Mouse (Mus musculus): ENCODE data around the gene Banf2. TPM values are rescaled to one million over a fixed set of nuclear protein-coding genes. Genes with fewer than 3 reads are reported as not detected.

Banf2 gene
- total and polyA plus RNA-seq, 2 experiments from 2014 or later, result not detected

DNA sequence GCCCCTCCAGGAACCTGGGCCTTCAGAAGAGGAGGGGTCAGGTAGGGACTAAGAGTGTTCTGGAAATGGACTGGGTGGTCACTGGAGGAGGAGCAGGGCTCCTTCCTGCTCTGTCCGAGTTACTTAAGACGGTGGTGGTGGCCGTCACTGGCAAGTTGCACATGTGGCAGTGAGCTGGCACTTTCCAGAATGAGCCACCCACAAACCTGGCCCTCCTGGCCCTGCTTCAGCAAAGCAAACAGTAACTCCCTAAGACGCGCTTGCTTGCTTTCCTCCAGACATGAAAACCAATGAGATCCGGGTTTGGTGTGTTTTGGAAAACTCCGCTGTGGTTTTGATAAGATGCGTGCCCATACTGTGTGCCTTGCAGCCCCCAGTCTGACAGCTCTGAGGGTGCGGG is 7.5 kb upstream of the Banf2 start:
- H3K4me2 ChIP-seq (ENCODE audit: low read depth, low read length), result no peak overlapping the region
- WGBS, result 78% methylated on average over 9 of the region's 9 CpGs

DNA sequence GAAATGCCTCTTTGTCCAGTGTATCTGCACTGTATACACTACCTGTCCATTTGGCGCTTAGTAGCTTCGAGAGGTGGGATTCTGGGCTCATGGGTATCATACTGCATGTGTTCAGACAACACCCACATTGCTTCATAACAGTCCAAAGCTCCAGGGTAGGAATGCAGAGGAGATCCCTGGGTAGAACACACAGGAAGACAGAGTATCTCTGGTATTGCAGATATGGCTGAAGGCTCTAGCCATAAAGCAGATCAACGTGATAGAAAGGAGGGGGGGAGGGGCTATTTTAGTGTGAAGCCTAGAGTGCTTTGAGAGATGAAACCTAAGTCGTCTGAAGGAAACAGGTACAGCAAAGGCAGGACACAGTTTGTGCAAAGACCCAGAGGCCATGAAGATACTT is 6.4 kb upstream of the Banf2 start:
- H3K4me2 ChIP-seq (ENCODE audit: low read depth, low read length), result no peak overlapping the region
- H3K27ac ChIP-seq (ENCODE audit: low read depth), result no peak overlapping the region
- no peaks in the 10 kb centered on the region for H3K36me3 ChIP-seq (replicated peaks; ENCODE audit: control insufficient read depth, insufficient read depth, low read length)
- H3K27me3 ChIP-seq (ENCODE audit: control insufficient read depth, insufficient read depth, low read length), result no peaks in the 10 kb centered on the region
- WGBS, result 68% methylated on average over 4 of the region's 4 CpGs
- ATAC-seq (ENCODE audit: insufficient read depth, low read depth) (no peak), DNase-seq (ENCODE audit: low spot score) (no peak)
- H3K9ac ChIP-seq (replicated peaks; ENCODE audit: low read depth, low read length), result no peak overlapping the region
- no peak overlapping the region for H3K4me3 ChIP-seq (ENCODE audit: low read depth, low read length)
- no peak for TF ChIP-seq CTCF (IDR thresholded peaks at IDR 0.05; ENCODE audit: low read depth)
- no peak for TF ChIP-seq EP300 (IDR thresholded peaks at IDR 0.05; ENCODE audit: low read depth)
- no peaks in the 10 kb centered on the region for H3K9me3 ChIP-seq (replicated peaks; ENCODE audit: control insufficient read depth, low read length)
- H3K4me1 ChIP-seq (ENCODE audit: control insufficient read depth, insufficient read depth), result no peaks in the 10 kb centered on the region

More for the DNA sequence above, 7.5 kb upstream of the Banf2 start:
- ATAC-seq (ENCODE audit: insufficient read depth, low read depth), result no peak
- no peaks in the 10 kb centered on the region for H3K4me1 ChIP-seq (ENCODE audit: control insufficient read depth, insufficient read depth)
- no peak overlapping the region for H3K9ac ChIP-seq (replicated peaks; ENCODE audit: low read depth, low read length)
- no peak for DNase-seq (ENCODE audit: low spot score)
- no peaks in the 10 kb centered on the region for H3K27me3 ChIP-seq (ENCODE audit: control insufficient read depth, insufficient read depth, low read length)
- no peak overlapping the region for H3K4me3 ChIP-seq (ENCODE audit: low read depth, low read length)
- no peaks in the 10 kb centered on the region for H3K36me3 ChIP-seq (replicated peaks; ENCODE audit: control insufficient read depth, insufficient read depth, low read length)
- no peaks in the 10 kb centered on the region for H3K9me3 ChIP-seq (replicated peaks; ENCODE audit: control insufficient read depth, low read length)
- no peak overlapping the region for H3K27ac ChIP-seq (ENCODE audit: low read depth)
- TF ChIP-seq CTCF (IDR thresholded peaks at IDR 0.05; ENCODE audit: low read depth) (no peak), EP300 (IDR thresholded peaks at IDR 0.05; ENCODE audit: low read depth) (no peak)

DNA sequence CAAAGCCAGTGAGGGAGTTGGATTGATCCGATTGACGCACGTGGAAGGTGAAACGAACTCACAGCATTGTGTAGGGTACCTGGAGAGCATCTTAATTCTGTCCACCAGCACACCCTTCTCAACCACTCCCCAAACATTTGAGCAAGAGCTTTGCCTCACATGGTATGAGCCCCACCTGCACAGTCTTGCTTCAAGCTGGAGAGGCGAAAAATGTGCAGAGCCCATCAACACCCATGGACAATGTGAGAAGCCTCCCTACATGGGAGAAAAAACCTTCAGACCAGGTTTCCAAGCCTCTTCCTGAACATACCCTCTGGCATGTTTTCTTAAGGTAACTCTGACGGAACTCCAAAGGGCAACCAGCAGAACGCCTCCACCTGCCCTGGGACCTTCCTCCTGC is 2.1 kb upstream of the Banf2 start:
- Histone ChIP-seq H3K9ac (replicated peaks; ENCODE audit: low read depth, low read length) (no peak overlapping the region), H3K9me3 (replicated peaks; ENCODE audit: control insufficient read depth, low read length) (no peaks in the 10 kb centered on the region), H3K4me2 (ENCODE audit: low read depth, low read length) (no peak overlapping the region), H3K4me1 (ENCODE audit: control insufficient read depth, insufficient read depth) (no peaks in the 10 kb centered on the region), H3K36me3 (replicated peaks; ENCODE audit: control insufficient read depth, insufficient read depth, low read length) (no peaks in the 10 kb centered on the region), H3K4me3 (ENCODE audit: low read depth, low read length) (no peak overlapping the region), H3K27me3 (ENCODE audit: control insufficient read depth, insufficient read depth, low read length) (no peaks in the 10 kb centered on the region), H3K27ac (ENCODE audit: low read depth) (no peak overlapping the region)
- 86% methylated on average over 7 of the region's 7 CpGs for WGBS
- no peak for DNase-seq (ENCODE audit: low spot score)
- no peak for TF ChIP-seq EP300 (IDR thresholded peaks at IDR 0.05; ENCODE audit: low read depth)
- no peak for TF ChIP-seq CTCF (IDR thresholded peaks at IDR 0.05; ENCODE audit: low read depth)
- ATAC-seq (ENCODE audit: insufficient read depth, low read depth), result no peak

DNA sequence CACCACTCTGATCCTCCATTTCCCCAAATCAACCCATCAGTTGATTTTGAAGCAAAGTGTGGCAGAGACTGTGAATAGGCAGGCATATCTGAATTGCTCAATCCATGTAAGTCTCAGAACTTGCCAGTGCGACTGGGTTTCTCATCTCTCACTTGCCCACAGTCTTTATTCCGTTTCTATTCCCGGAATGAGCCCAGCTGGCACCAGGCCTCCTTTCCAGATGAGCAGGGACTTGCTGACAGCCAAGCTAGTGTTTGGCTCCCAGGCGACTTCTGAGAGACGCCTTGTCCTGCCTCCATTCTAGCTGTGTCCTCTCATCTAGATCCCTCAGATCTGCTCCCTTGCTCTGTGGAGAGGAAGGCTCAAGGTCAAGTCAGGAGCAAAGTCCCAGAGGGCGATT is 11.9 kb downstream of the Banf2 start:
- Histone ChIP-seq H3K4me3 (ENCODE audit: low read depth, low read length) (no peak overlapping the region), H3K9me3 (replicated peaks; ENCODE audit: control insufficient read depth, low read length) (peaks cover 12% of the 10 kb centered on the region; the same call in 1 of the 2 replicates), H3K27me3 (ENCODE audit: control insufficient read depth, insufficient read depth, low read length) (no peaks in the 10 kb centered on the region), H3K36me3 (replicated peaks; ENCODE audit: control insufficient read depth, insufficient read depth, low read length) (no peaks in the 10 kb centered on the region), H3K27ac (ENCODE audit: low read depth) (no peak overlapping the region), H3K9ac (replicated peaks; ENCODE audit: low read depth, low read length) (no peak overlapping the region), H3K4me1 (ENCODE audit: control insufficient read depth, insufficient read depth) (0 out of 2 replicates have a peak, but pooled peaks cover 9% of the 10 kb centered on the region), H3K4me2 (ENCODE audit: low read depth, low read length) (no peak overlapping the region)
- DNase-seq (ENCODE audit: low spot score) (no peak), ATAC-seq (ENCODE audit: insufficient read depth, low read depth) (peak; percentile 39; the same call in 1 of the 2 replicates)
- 35% methylated on average over 6 of the region's 6 CpGs for WGBS
- TF ChIP-seq CTCF (IDR thresholded peaks at IDR 0.05; ENCODE audit: low read depth), result no peak
- no peak for TF ChIP-seq EP300 (IDR thresholded peaks at IDR 0.05; ENCODE audit: low read depth)

DNA sequence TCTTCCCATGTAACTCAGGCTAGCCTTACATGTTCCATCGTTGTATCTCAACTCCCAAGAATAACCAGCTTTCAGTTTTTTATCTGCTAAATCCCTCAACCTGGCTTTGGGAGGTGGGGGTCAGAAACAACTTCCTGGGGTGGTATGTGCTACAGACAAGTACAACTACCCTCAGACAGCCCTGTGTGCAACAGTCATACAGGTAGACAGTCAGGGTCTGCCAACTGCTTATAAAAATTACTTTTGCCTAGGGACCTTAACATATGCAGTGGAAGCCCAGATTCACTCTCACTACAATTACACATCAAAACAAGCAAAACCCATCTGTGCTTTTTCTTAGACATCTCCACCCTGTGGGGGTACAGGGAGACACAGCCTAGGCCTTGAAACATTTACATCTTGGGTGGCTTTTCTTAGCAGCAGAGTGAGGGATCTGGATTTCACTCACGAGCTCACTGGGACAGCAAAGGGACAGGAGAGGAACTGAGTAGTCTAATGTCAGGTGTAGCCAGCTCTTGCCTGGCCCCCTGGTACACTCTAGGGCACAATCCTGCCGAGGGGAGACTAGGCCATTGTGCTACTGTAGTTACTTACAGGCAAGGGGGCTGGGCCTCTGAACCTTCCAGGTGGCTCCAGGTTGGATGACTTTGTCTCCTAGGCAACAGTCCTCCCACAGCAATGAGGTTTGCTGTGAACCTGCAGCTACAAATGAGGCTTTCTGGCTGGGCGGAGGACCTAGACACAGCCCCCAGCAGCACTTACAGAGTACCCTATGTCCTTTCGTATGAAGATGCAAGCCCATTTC is 13.1 kb downstream of the Banf2 start:
- 72% methylated on average over 5 of the region's 5 CpGs for whole genome bisulfite sequencing

More for the DNA sequence above, 13.1 kb downstream of the Banf2 start:
- Histone ChIP-seq H3K27me3 (ENCODE audit: control insufficient read depth, insufficient read depth, low read length) (no peaks in the 10 kb centered on the region), H3K4me3 (ENCODE audit: low read depth, low read length) (no peak overlapping the region), H3K9ac (replicated peaks; ENCODE audit: low read depth, low read length) (no peak overlapping the region), H3K4me2 (ENCODE audit: low read depth, low read length) (no peak overlapping the region), H3K27ac (ENCODE audit: low read depth) (no peak overlapping the region), H3K9me3 (replicated peaks; ENCODE audit: control insufficient read depth, low read length) (peaks cover 12% of the 10 kb centered on the region; the same call in 1 of the 2 replicates), H3K4me1 (ENCODE audit: control insufficient read depth, insufficient read depth) (0 out of 2 replicates have a peak, but pooled peaks cover 9% of the 10 kb centered on the region), H3K36me3 (replicated peaks; ENCODE audit: control insufficient read depth, insufficient read depth, low read length) (no peaks in the 10 kb centered on the region)
- no peak for TF ChIP-seq CTCF (IDR thresholded peaks at IDR 0.05; ENCODE audit: low read depth)
- no peak for TF ChIP-seq EP300 (IDR thresholded peaks at IDR 0.05; ENCODE audit: low read depth)
- ATAC-seq (ENCODE audit: insufficient read depth, low read depth), result no peak
- no peak for DNase-seq (ENCODE audit: low spot score)
